Mouse (Mus musculus) layer of hippocampus, postnatal 14 days (tissue): ENCODE measurements around the gene Gm42791. TPM values are rescaled to one million over a fixed set of nuclear protein-coding genes. Genes with fewer than 3 reads are reported as not detected.

ENCODE experiments used
- DNase-seq, 2 experiments: peaks; one replicate each; pipeline ENCODE4 v3.0.0; 2021 to 2022; ENCODE audit warnings: low spot score in 2 of 2, mixed read lengths in 1 of 2
- total RNA-seq, 2 experiments: library from RNA; stranded (reverse); gene quantifications; 2 replicates each; pipeline ENCODE4 v1.2.3; 2021

The Gm42791 gene
- total RNA-seq, 2 experiments from 2014 or later, result 15.2 to 18.0 TPM

DNA sequence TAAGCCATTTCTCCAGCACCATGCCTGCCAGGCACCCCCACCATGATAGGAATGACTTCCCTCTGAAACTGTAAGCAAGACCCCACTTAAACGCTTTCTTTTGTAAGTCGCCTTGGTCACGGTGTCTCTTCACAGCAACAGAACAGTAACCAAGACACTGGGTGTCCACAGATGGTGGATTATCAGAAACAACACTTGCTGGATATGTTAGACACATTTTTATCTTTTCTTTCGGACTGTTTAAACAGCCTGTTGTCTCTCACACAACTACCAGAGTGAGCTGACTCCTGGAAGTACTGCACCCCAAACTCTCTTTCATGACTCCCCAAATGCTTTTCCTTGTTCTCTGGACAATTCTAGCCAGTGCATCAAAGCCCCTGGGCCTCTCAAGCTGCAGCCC lies 104.7 kb downstream of the Gm42791 start:
- no peak for DNase-seq

DNA sequence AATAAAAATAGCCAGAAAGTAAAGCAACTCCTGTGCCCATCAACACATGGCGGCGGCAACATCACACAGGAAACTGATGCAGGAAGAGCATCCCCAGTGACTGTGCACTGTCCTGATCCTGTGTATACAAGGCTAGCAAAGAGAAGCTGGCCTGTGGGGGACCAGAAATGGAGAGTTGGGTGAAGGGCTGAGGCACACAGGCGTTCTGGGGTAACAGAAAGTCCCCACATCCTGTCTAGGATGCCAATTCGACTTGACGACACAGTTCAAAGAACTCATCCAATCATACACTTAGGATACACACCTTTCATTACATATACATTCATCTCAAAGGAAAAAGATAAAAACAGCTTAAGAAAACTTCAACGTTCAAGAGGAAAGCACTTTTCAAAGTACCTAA lies 106.9 kb downstream of the Gm42791 start:
- no peak for DNase-seq

DNA sequence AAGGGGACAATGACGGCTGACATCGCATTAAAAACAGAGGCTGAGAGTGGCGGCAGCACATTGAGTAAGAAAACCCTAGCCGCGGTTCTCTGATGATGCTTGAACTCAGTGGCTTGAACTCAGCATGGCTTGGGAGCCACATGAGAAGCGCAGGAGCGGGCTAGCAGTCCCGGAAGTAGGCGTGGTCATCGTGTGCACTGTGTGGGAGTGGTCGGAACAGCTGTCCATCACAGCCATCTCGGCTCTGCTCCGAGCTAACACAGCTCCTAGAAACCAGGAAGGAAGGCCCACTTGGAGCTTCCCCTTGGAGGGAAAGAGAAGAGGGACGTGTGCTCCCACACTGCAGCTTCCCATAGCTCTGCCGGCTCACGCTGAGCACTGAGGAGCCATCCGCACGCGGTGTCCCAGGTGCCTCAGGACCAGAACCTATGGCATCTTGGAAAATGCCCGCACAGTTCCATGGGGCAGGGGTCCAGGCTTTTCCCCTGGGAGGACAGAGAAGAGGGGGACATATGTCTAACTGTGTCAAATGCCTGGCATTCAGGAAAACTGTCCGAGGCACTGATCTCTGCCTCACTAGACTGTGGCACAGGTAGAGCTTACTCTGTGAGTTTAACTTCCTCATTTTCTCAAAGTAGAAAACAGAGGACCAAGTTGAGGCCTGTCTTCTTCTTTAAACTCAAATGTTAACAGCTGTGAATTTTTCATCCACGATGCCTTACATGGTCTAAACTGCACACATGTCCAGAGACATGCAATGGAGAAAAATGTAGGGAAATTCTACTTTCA lies 108.9 kb downstream of the Gm42791 start:
- no peak for DNase-seq

DNA sequence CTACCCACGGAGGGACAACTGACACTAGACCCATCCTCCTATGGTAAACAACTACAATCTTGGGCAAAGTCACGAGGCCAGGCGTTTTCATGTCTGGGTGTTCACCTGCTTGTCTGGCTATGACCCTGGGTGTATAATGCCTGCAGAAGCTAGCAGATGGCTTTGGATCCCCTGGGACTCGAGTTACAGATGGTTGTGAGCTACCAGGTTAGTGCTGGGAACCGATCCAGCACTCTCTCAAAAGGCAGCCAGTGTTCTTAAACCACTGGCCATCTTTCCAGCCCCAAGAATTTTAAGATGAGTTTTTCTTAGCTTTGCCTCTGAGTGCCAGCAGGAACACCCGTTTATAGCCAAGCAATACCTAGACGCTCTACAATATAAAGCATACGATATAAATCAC lies 111.3 kb downstream of the Gm42791 start:
- DNase-seq, result no peak

DNA sequence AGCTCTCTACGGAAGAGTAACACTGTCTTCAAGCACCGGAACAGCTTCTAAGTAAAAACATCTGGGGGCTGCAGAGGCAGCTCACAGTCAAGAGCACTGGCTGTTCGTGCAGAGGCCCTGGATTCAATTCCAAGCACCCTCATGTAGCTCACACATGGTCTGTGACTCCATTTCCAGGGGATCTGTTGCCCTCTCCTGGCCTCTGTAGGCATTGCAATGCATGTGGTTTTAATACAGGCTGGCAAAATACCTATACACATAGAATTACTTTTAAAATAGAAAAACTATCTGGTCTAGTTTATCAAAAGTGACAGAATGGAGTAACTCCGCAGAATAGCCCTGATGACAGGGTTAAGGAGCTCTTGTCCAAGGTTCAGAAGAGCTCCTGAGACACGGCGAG lies 115.7 kb downstream of the Gm42791 start:
- no peak for DNase-seq

DNA sequence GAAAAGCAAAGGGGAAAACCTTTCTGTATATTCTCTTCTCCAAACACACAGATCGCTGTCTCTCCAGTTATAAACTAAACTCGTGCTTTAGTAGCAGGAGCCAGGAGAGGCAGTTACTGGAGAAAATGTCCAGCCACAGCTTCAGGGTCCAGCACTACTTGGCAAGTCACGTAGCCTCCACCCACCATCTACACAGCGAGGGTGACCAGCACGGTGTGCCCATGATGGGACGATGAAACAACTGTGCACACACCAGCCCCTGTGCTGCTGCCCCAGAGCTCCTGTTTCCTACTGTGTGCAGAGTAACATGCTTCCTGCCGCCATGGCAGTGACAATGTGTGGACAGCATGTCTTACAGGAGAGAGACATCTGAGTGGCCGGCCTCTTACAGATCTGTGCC lies 121.8 kb downstream of the Gm42791 start:
- DNase-seq, result no peak

DNA sequence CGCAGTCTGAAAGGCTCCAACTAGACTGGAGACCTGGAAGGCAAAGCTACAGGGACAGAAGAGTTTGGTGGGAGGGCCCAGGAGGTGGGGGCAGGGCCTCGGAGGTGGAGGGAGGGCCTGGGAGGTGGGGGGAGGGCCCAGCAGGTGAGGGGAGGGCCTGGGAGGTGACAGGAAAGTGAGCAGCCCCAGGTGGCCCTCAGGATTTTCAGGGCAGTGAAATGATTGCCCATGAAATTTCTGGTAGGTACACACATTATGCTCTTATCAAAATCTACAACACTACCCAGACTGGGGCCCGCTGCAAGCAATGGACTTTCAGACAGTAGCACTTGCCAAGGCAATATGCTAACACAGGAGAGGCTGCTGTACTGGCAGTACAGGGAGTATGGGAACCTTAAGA lies 125.4 kb downstream of the Gm42791 start:
- DNase-seq, result no peak

DNA sequence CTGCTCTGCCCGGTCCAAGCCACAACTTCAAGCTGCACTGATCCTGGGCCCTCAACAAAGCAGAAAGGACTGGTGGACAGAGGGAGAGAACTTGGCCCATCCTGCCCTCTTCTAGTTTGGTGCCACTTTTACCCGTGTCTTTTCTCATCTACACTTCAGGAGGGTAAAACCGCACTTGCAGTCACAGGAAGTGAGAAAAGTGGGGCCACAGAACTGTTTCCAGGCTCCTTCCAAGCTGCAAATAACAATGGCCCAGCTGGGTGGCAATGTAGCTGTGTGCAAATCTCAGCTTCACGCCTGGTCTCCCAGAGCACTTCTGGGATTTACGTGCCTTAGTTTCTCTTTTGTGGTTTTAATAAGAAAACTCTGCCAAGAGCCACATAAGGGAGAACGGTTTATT lies 127.2 kb downstream of the Gm42791 start:
- DNase-seq, result no peak

DNA sequence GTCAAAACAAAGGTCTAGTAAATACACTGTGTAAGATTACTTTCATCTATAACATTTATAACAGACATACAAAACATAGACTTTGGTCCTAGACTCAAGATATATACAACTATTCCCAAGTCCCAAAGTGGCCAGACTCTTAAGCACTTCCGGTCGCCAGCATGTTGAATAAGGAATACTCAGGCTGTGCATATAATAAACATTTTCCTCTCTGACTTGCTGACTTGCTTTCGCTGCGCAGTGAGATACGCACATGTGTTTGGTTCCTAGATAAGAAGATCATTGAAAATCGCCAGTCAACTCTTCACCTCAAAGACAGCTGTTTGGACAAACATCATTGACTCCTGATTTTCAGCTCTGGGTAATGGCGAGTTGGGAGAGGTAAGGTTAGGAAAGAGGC lies 127.8 kb downstream of the Gm42791 start:
- no peak for DNase-seq

DNA sequence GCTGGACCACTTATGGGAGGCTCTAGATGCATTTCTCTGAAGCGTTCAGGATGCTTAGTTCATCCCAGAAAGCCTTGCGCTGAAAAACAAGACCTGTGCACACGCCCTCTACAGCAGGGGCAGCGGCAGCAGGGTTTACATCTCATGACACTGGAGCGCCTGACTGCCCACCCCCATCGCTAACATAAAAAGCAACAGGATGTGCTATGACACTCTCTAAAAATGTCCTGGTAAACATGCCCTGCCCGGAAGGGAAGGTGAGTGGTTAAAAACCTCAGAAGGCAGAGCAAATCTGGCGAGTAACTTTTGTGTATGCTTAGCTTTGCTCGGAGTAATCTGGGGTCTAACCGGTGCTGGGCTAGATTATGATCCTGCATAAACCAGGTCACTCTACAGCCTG lies 128.4 kb downstream of the Gm42791 start:
- no peak for DNase-seq

DNA sequence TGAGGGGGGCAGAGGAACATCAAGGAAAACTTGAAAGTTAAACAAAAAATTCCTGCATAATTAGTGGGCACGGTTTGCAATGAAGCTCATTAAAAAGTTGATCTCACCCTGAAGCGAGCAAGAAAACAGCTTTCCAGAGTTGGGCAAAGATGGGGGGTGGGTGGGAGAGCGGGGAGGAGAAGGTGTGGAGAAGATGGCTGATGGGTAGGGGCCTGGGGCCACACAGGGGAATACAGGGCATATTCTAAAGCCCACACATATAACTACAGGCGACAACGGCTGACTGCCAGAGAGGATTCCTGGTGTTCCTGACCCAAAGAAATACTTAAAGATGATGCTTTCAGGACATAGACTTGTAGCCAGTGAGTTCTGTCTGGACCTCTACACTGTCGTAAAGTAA lies 131.5 kb downstream of the Gm42791 start:
- no peak for DNase-seq

DNA sequence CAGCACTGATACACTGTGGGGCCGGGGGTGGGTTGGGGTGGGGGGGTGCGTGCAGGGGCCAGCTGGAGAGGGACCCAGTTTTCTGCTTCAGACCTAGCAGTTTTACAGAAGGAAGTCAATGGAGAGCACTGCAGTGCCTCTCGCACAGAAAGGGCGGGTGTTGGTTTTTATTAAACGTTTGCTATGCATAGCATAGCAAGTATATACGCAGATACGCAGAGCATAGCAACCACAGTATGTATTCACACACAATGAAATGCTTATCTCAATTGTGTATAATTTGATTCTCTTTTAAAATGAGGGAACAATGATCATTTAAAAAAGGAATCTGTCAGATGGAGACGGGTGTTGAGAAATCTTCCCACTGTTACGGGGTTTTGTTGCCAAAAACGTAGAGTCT lies 132.1 kb downstream of the Gm42791 start:
- DNase-seq, result no peak

DNA sequence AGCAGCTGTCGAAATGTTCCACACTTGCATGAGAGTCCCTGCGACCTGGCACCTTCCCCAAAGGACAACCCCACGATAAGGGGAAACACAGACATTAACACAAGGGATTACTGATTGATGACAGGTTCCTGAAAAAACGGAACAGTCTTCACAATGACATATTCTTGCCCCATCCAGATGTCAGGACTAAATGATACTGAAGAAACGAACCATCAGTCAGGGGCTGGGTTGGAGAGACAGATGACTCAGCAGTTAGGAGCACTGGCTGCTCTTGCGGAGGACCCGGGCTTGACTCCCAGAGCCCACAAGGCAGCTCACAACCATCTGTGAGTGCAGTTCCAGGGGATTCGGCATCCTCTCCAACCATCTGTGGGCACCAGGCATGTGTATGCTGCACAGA lies 132.8 kb downstream of the Gm42791 start:
- peak; percentile 15 to 23 for DNase-seq

DNA sequence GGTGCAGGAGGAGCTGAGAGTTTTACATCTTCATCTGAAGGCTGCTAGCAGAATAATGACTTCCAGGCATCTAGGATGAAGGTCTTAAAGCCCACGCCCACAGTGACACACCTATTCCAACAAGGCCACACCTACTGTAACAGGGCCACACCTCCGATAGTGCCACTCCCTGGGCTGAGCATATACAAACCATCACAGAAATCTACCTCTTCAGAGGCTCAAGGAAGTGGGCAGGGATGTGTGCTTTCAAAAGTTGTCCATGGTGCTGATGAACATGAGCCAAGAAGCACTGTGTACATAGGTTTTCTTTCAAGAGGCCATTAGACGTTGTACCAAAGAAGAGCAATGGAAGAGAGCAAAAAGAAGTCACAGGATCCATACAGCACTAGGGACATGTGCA lies 137.4 kb downstream of the Gm42791 start:
- no peak for DNase-seq

DNA sequence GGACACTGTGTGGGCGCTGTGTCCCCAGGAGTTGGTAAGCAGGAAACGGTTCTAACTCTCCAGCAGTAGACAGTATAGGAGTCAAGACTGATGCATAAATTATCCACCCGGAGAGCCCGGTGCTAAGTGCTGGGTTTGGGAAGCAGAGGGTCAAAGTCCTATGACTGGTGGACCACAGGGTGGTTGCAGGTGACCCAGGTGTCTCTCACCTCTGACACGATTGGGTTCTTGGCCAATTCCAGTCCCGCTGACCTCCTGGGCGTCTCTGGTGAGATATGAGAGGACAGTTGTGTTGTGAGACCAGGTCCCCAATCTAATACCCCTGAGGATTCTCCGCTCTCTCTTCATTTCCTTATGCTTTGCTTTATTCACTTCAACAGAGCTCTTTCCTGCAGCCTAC lies 139.9 kb downstream of the Gm42791 start:
- no peak for DNase-seq

DNA sequence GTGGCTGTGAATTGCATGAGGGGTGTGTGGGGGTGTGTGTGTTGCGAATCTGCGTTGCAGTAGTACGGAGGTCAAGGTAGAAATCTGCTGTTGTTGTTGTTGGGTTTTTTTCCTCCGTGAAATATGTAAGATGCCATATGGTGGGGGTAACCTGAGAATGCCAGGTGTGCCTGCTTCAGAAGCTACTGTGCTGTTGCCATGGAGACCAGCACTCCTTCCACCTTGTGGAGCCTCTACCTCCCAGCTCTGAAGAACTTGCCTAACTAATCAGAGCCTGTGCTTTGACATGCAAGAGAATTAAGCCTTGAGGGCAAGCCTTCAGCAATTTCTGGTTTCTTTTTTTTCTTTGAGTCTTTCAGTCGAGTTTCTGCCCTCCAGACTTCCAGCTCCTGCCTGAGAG lies 140.8 kb downstream of the Gm42791 start:
- DNase-seq, result no peak

DNA sequence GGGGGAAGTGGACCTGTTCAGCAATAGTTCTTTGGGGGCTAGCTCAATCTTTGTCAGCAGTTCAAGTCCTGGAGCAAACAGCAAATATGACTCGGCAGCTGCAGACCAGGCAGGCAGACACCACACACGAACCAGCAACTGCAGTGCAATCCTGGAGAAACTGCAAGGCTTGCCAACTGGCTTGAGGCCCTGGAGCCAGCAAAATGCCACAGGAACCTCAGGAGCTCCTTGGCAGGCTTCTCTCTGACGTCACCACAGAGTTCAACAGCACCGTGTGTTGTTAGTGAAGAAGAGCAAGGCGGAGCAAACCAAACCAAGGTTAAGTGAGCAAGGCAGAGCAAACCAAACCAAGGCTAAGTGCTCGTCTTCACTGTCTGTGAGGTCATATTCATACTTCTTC lies 145.4 kb downstream of the Gm42791 start:
- DNase-seq, result no peak

DNA sequence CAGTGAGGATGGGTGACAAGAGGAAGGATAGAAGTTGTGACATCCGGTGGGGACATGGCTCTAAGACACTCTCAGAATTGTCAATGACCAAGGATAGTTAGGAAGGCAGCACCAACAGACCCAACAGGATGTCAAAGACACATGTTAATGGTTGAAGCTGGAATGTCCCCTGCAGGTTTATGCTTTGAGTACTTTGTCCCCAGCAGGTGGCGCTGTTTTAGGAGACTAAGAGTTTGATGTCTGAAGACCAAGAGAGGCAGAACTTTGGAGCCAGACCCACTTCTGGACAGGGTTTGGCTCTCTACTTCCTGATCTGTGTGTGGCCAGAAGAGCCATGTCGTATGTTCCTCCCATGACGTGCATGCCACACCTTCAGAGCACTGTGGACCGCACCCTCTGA lies 147.9 kb downstream of the Gm42791 start:
- DNase-seq, result no peak

Other genes starting within 250 kb of the Gm42791 start
- gene Katnal1, start 65.8 kb downstream of the Gm42791 start, total RNA-seq, result 10 to 100 TPM; 51.0 to 52.2 TPM
- gene Uspl1, start 189.2 kb upstream of the Gm42791 start, total RNA-seq, result 10 to 100 TPM; 34.5 to 39.9 TPM
- 100 to 1,000 TPM; 165 to 178 TPM for gene Hmgb1, start 189.3 kb upstream of the Gm42791 start, total RNA-seq